Mouse (Mus musculus) embryonic facial prominence, embryonic 15.5 days (tissue): ENCODE results near the gene Ddah2. TPM values are rescaled to one million over a fixed set of nuclear protein-coding genes. Genes with fewer than 3 reads are reported as not detected.
A peak's percentile ranks its signal among the peaks of the same experiment; 100 is the strongest.

Experiments
- ATAC-seq: fragments of 200-750 bp; cut with Nextera tagmentation; 2 replicates; pipeline ENCODE4 v1.8.0; 2017; ENCODE audit warnings: low read depth, moderate TSS enrichment; ENCODE audit not compliant: insufficient number of reproducible peaks, low FRiP score, low TSS enrichment
- H3K27ac ChIP-seq: fragments of 300-500 bp; sonication (generic); replicated peaks from 2 replicates; pipeline ENCODE4 v1.5.1; 2015; ENCODE audit warnings: mild to moderate bottlenecking, inconsistent platforms
- H3K27me3 ChIP-seq: fragments of 300-500 bp; sonication (generic); 2 replicates; pipeline ENCODE4 v1.6.1; 2015; ENCODE audit warnings: inconsistent platforms
- H3K36me3 ChIP-seq: fragments of 300-500 bp; sonication (generic); 2 replicates; pipeline ENCODE4 v1.6.1; 2015; ENCODE audit warnings: mild to moderate bottlenecking, inconsistent platforms
- H3K4me1 ChIP-seq: fragments of 300-500 bp; sonication (generic); 2 replicates; pipeline ENCODE4 v1.6.1; 2015; ENCODE audit warnings: inconsistent platforms
- H3K4me2 ChIP-seq: fragments of 300-500 bp; sonication (generic); replicated peaks from 2 replicates; pipeline ENCODE4 v1.6.1; 2015; ENCODE audit warnings: mild to moderate bottlenecking, inconsistent platforms
- H3K4me3 ChIP-seq: fragments of 300-500 bp; sonication (generic); replicated peaks from 2 replicates; pipeline ENCODE4 v1.5.1; 2015; ENCODE audit warnings: mild to moderate bottlenecking, inconsistent platforms
- H3K9ac ChIP-seq: fragments of 300-500 bp; sonication (generic); 2 replicates; pipeline ENCODE4 v1.6.1; 2015; ENCODE audit warnings: inconsistent platforms
- H3K9me3 ChIP-seq: fragments of 300-500 bp; sonication (generic); replicated peaks from 2 replicates; pipeline ENCODE4 v1.6.1; 2016; ENCODE audit warnings: inconsistent platforms
- WGBS: fragments of 180-500 bp; shearing (Covaris S2); methylation state at CpG from one replicate; pipeline ENCODE4 v1.1.7; 2015; 5-methylcytosine and 5-hydroxymethylcytosine counted together
- polyA plus RNA-seq: library from polyadenylated mRNA; unstranded; fragments of >200 nt; fragmentation: Nextera tagmentation; extraction: Ambion mirVana; gene quantifications from 2 replicates; pipeline ENCODE4 v1.2.1, GENCODE M21; 2015

Ddah2 gene
- polyA plus RNA-seq, 1 experiment from 2014 or later: 319 TPM

- Histone ChIP-seq H3K36me3 (no peaks in the 10 kb centered on the region), H3K4me3 (no peak overlapping the region), H3K4me1 (peaks cover 2% of the 10 kb centered on the region; the same call in 1 of the 2 replicates), H3K27ac (no peak overlapping the region), H3K9me3 (no peaks in the 10 kb centered on the region), H3K4me2 (no peak overlapping the region), H3K27me3 (no peaks in the 10 kb centered on the region), H3K9ac (no peak overlapping the region)
- 83% methylated on average over 16 of the region's 16 CpGs for WGBS
- ATAC-seq: no peak
Measured at GRCm38 (mm10) chr17:35082841-35083576, 24.2 kb downstream of the Ddah2 start.

- Histone ChIP-seq H3K36me3 (no peaks in the 10 kb centered on the region), H3K9me3 (no peaks in the 10 kb centered on the region), H3K4me1 (no peaks in the 10 kb centered on the region), H3K4me2 (no peak overlapping the region), H3K27me3 (no peaks in the 10 kb centered on the region), H3K9ac (no peak overlapping the region), H3K27ac (no peak overlapping the region), H3K4me3 (no peak overlapping the region)
- ATAC-seq: no peak
- WGBS: 79% methylated on average over 3 of the region's 3 CpGs
Measured at GRCm38 (mm10) chr17:35083929-35084497, 25.2 kb downstream of the Ddah2 start.

GRCm38 (mm10) chr17:35085208-35085865, 26.5 kb downstream of the Ddah2 start, which contains the start of gene Ly6g6f:
Ly6g6f (minus strand) TSS chr17:35085610.
- no peak within 1 kb of the TSS for H3K9ac ChIP-seq
- H3K36me3 ChIP-seq: no peaks in the 10 kb centered on the region
- no peaks in the 10 kb centered on the region for H3K27me3 ChIP-seq
- ATAC-seq: no peak
- no peak within 1 kb of the TSS for H3K4me2 ChIP-seq
- no peaks in the 10 kb centered on the region for H3K9me3 ChIP-seq
- WGBS: 72% methylated on average over 7 of the region's 7 CpGs
- H3K4me1 ChIP-seq: peaks cover 6% of the 10 kb centered on the region
- no peak within 1 kb of the TSS for H3K27ac ChIP-seq
- H3K4me3 ChIP-seq: no peak within 1 kb of the TSS

GRCm38 (mm10) chr17:35088151-35088550, 29.3 kb downstream of the Ddah2 start:
- 31% methylated on average over 2 of the region's 2 CpGs for WGBS
- H3K27ac ChIP-seq: no peak overlapping the region
- ATAC-seq: no peak
- H3K9me3 ChIP-seq: no peaks in the 10 kb centered on the region
- no peak overlapping the region for H3K4me2 ChIP-seq
- peaks cover 20% of the 10 kb centered on the region for H3K36me3 ChIP-seq
- no peaks in the 10 kb centered on the region for H3K27me3 ChIP-seq
- H3K9ac ChIP-seq: no peak overlapping the region
- no peak overlapping the region for H3K4me3 ChIP-seq
- H3K4me1 ChIP-seq: peaks cover 13% of the 10 kb centered on the region

GRCm38 (mm10) chr17:35088825-35089644, 30.2 kb downstream of the Ddah2 start, which contains the start of gene Abhd16a:
Abhd16a (plus strand) TSS chr17:35089263.
- Histone ChIP-seq H3K27ac (peak within 1 kb of the TSS; percentile 97), H3K36me3 (peaks cover 24% of the 10 kb centered on the region), H3K27me3 (no peaks in the 10 kb centered on the region), H3K4me1 (peaks cover 13% of the 10 kb centered on the region), H3K9me3 (no peaks in the 10 kb centered on the region), H3K9ac (peak within 1 kb of the TSS; percentile 69), H3K4me2 (peak within 1 kb of the TSS; percentile 58), H3K4me3 (peak within 1 kb of the TSS; percentile 66)
- ATAC-seq: peak; percentile 95
- WGBS: 3% methylated on average over 67 of the region's 67 CpGs

GRCm38 (mm10) chr17:35090166-35090932, 31.5 kb downstream of the Ddah2 start:
- Histone ChIP-seq H3K4me2 (peak overlapping the region; percentile 58), H3K4me3 (peak overlapping the region; percentile 66), H3K4me1 (peaks cover 13% of the 10 kb centered on the region), H3K9ac (peak overlapping the region; percentile 69), H3K27me3 (no peaks in the 10 kb centered on the region), H3K36me3 (peaks cover 37% of the 10 kb centered on the region), H3K9me3 (no peaks in the 10 kb centered on the region), H3K27ac (peak overlapping the region; percentile 97)
- ATAC-seq: no peak
- 59% methylated on average over 8 of the region's 8 CpGs for WGBS

- Histone ChIP-seq H3K9ac (no peak overlapping the region), H3K4me1 (peaks cover 13% of the 10 kb centered on the region), H3K9me3 (no peaks in the 10 kb centered on the region), H3K27ac (no peak overlapping the region), H3K4me2 (no peak overlapping the region), H3K27me3 (no peaks in the 10 kb centered on the region), H3K36me3 (peaks cover 56% of the 10 kb centered on the region), H3K4me3 (no peak overlapping the region)
- 86% methylated on average over 14 of the region's 14 CpGs for WGBS
- no peak for ATAC-seq
Measured at GRCm38 (mm10) chr17:35092403-35093198, 33.8 kb downstream of the Ddah2 start.

GRCm38 (mm10) chr17:35094475-35095365, 35.9 kb downstream of the Ddah2 start:
- Histone ChIP-seq H3K27ac (no peak overlapping the region), H3K4me3 (no peak overlapping the region), H3K4me2 (no peak overlapping the region), H3K9me3 (no peaks in the 10 kb centered on the region), H3K9ac (no peak overlapping the region), H3K4me1 (peaks cover 13% of the 10 kb centered on the region), H3K27me3 (no peaks in the 10 kb centered on the region), H3K36me3 (peaks cover 77% of the 10 kb centered on the region)
- WGBS: 91% methylated on average over 15 of the region's 15 CpGs
- no peak for ATAC-seq

GRCm38 (mm10) chr17:35096597-35096996, 37.8 kb downstream of the Ddah2 start:
- Histone ChIP-seq H3K9me3 (no peaks in the 10 kb centered on the region), H3K4me3 (no peak overlapping the region), H3K9ac (no peak overlapping the region), H3K27ac (no peak overlapping the region), H3K4me1 (no peaks in the 10 kb centered on the region), H3K4me2 (no peak overlapping the region), H3K27me3 (no peaks in the 10 kb centered on the region), H3K36me3 (peaks cover 88% of the 10 kb centered on the region)
- no peak for ATAC-seq
- 80% methylated on average over 12 of the region's 12 CpGs for WGBS
